Mouse (Mus musculus) heart, embryonic 10.5 days (tissue): ENCODE data around the gene 2810459M11Rik. TPM values are rescaled to one million over a fixed set of nuclear protein-coding genes. Genes with fewer than 3 reads are reported as not detected.
"Not testable (repeated sequence)": the region's sequence is repeated elsewhere in the genome, so short reads cannot be mapped to it uniquely, and the experiment has no call there.

ENCODE experiments used
- DNase-seq: peaks from one replicate; pipeline ENCODE4 v3.0.0-alpha.2; 2017; ENCODE audit warnings: low spot score
- H3K27ac ChIP-seq: fragments of 300-500 bp; sonication (generic); 2 replicates; pipeline ENCODE4 v1.5.1; 2016; ENCODE audit warnings: mild to moderate bottlenecking
- H3K27me3 ChIP-seq: fragments of 300-500 bp; sonication (generic); 2 replicates; pipeline ENCODE4 v1.6.1; 2016; ENCODE audit warnings: mild to moderate bottlenecking; ENCODE audit not compliant: poor library complexity, insufficient read depth, severe bottlenecking
- H3K36me3 ChIP-seq: fragments of 300-500 bp; sonication (generic); 2 replicates; pipeline ENCODE4 v1.6.1; 2016; ENCODE audit warnings: mild to moderate bottlenecking, moderate library complexity
- H3K4me1 ChIP-seq: fragments of 300-500 bp; sonication (generic); 2 replicates; pipeline ENCODE4 v1.6.1; 2016; ENCODE audit warnings: mild to moderate bottlenecking
- H3K4me3 ChIP-seq: fragments of 300-500 bp; sonication (generic); 2 replicates; pipeline ENCODE4 v1.5.1; 2016; ENCODE audit warnings: mild to moderate bottlenecking, moderate library complexity
- H3K9me3 ChIP-seq: fragments of 300-500 bp; sonication (generic); 2 replicates; pipeline ENCODE4 v1.6.1; 2016; ENCODE audit warnings: mild to moderate bottlenecking, moderate library complexity
- WGBS: fragments of 180-500 bp; shearing (Covaris S2); methylation state at CpG from one replicate; pipeline ENCODE4 v1.1.7; 2016; 5-methylcytosine and 5-hydroxymethylcytosine counted together
- polyA plus RNA-seq: library from polyadenylated mRNA; unstranded; fragments of >200 nt; fragmentation: Nextera tagmentation; extraction: Ambion mirVana; gene quantifications from 2 replicates; pipeline ENCODE4 v1.2.1, GENCODE M21; 2016

The 2810459M11Rik gene
- 1.1 and 4.7 TPM in 2 replicates for polyA plus RNA-seq

GRCm38 (mm10) chr1:86045848-86046805 is at the start of gene 2810459M11Rik:
Gene 2810459M11Rik, plus strand, starts transcription at chr1:86045863.
- Histone ChIP-seq H3K4me3 (peak within 1 kb of the TSS; percentile 76), H3K4me1 (peaks cover 26% of the 10 kb centered on the region), H3K27ac (peak within 1 kb of the TSS; percentile 83), H3K9me3 (no peaks in the 10 kb centered on the region), H3K27me3 (peaks cover 63% of the 10 kb centered on the region), H3K36me3 (no peaks in the 10 kb centered on the region)
- DNase-seq: no peak
- WGBS: under 1% methylated on average over 110 of the region's 110 CpGs

GRCm38 (mm10) chr1:85997221-85997620 is 48.4 kb upstream of the 2810459M11Rik start:
- Histone ChIP-seq H3K4me1 (no peaks in the 10 kb centered on the region; the same call in 1 of the 2 replicates), H3K4me3 (no peak overlapping the region), H3K27me3 (no peaks in the 10 kb centered on the region), H3K27ac (no peak overlapping the region), H3K9me3 (no peaks in the 10 kb centered on the region), H3K36me3 (no peaks in the 10 kb centered on the region)
- 100% methylated on average over 1 of the region's 1 CpGs for WGBS
- no peak for DNase-seq

DNA sequence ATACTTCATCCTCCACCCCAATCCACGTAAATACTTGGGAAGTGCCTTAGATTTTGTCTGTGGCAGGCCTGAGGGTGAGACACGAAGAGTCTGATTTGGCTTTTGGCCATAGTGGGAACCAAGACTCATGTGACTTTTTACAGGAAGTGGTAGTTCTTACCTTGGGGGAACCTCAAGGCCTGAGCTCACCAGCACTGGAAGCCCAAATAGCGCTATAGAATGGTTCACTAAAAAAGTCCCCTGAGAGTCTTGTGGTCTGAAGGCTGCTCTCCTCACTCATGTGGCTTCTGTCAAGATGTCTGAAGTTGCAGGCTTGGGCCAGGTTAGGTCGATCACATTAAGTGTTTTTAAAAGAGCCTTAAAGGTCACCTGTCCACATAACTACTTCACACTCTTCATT is 47.7 kb upstream of the 2810459M11Rik start:
- no peaks in the 10 kb centered on the region for H3K27me3 ChIP-seq
- H3K4me1 ChIP-seq: no peaks in the 10 kb centered on the region; the same call in 1 of the 2 replicates
- H3K9me3 ChIP-seq: no peaks in the 10 kb centered on the region
- H3K27ac ChIP-seq: no peak overlapping the region
- H3K36me3 ChIP-seq: no peaks in the 10 kb centered on the region
- 84% methylated on average over 4 of the region's 4 CpGs for WGBS
- no peak for DNase-seq
- H3K4me3 ChIP-seq: no peak overlapping the region

GRCm38 (mm10) chr1:85999853-86000570 is 45.7 kb upstream of the 2810459M11Rik start:
- H3K36me3 ChIP-seq: no peaks in the 10 kb centered on the region
- no peaks in the 10 kb centered on the region for H3K9me3 ChIP-seq
- no peaks in the 10 kb centered on the region for H3K27me3 ChIP-seq
- no peaks in the 10 kb centered on the region; the same call in 1 of the 2 replicates for H3K4me1 ChIP-seq
- no peak for DNase-seq
- H3K27ac ChIP-seq: no peak overlapping the region
- no peak overlapping the region for H3K4me3 ChIP-seq
- 76% methylated on average over 18 of the region's 18 CpGs for WGBS

DNA sequence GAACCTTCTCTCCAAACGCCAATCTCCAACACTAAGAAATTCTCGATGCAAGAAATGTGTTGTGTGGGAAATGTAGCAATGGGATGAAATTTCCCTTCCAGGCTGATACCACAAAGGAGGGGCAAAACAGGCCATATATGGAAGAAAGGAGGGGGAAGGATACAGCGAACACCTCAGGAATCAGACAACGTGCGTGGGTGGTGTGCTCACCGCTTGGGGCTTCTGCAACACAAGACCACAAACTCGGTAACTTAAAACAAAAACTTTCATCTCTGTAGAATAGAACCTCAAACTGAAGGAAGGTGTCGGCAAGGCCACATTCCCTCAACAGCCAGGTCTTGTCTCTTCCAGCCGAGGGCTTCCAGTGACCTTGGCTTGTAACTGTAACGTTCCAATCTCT is 40.1 kb upstream of the 2810459M11Rik start:
- Histone ChIP-seq H3K36me3 (no peaks in the 10 kb centered on the region), H3K4me1 (no peaks in the 10 kb centered on the region), H3K4me3 (no peak overlapping the region), H3K27ac (no peak overlapping the region), H3K9me3 (no peaks in the 10 kb centered on the region), H3K27me3 (0 out of 2 replicates have a peak, but pooled peaks cover 5% of the 10 kb centered on the region)
- WGBS: 81% methylated on average over 10 of the region's 10 CpGs
- DNase-seq: no peak

- H3K9me3 ChIP-seq: no peaks in the 10 kb centered on the region
- H3K4me1 ChIP-seq: no peaks in the 10 kb centered on the region
These were observed 39.6 kb upstream of the 2810459M11Rik start for GRCm38 (mm10) chr1:86006040-86006439.

GRCm38 (mm10) chr1:86007778-86008177 is 37.9 kb upstream of the 2810459M11Rik start:
- H3K4me3 ChIP-seq: no peak overlapping the region
- WGBS: 3% methylated on average over 7 of the region's 7 CpGs

More at GRCm38 (mm10) chr1:86006040-86006439, 39.6 kb upstream of the 2810459M11Rik start:
- Histone ChIP-seq H3K27me3 (0 out of 2 replicates have a peak, but pooled peaks cover 5% of the 10 kb centered on the region), H3K36me3 (no peaks in the 10 kb centered on the region), H3K4me3 (no peak overlapping the region), H3K27ac (no peak overlapping the region)
- DNase-seq: no peak
- WGBS: 83% methylated on average over 6 of the region's 6 CpGs

DNA sequence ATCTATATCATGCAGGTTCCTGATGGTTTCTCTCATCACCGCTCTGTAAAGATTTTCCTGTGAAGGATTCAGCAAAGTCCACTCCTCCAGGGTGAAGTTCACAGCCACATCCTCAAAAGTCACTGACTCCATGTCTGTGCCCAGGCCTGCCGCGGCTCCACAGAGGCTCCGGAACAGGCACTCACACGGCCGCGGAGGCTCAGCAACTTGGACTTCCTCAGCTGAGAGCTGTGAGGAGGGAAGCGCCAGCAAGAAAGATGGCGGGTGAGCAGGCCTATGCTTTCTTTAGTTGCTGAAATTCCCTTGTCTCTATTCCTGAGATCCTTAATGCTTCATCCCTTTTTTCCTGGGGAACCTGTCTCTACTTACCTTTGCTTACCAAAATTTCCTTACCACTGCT is 29.9 kb upstream of the 2810459M11Rik start:
- not testable (repeated sequence) for H3K4me3 ChIP-seq, H3K4me1 ChIP-seq, H3K9me3 ChIP-seq, DNase-seq, H3K36me3 ChIP-seq, H3K27ac ChIP-seq
- whole genome bisulfite sequencing: 92% methylated on average over 9 of the region's 9 CpGs
- H3K27me3 ChIP-seq: peaks cover 46% of the 10 kb centered on the region

More at GRCm38 (mm10) chr1:86007778-86008177, 37.9 kb upstream of the 2810459M11Rik start:
- Histone ChIP-seq H3K27ac (no peak overlapping the region), H3K27me3 (0 out of 2 replicates have a peak, but pooled peaks cover 5% of the 10 kb centered on the region), H3K36me3 (no peaks in the 10 kb centered on the region), H3K4me1 (no peaks in the 10 kb centered on the region), H3K9me3 (no peaks in the 10 kb centered on the region; the same call in 1 of the 2 replicates)
- peak; percentile 82 for DNase-seq

DNA sequence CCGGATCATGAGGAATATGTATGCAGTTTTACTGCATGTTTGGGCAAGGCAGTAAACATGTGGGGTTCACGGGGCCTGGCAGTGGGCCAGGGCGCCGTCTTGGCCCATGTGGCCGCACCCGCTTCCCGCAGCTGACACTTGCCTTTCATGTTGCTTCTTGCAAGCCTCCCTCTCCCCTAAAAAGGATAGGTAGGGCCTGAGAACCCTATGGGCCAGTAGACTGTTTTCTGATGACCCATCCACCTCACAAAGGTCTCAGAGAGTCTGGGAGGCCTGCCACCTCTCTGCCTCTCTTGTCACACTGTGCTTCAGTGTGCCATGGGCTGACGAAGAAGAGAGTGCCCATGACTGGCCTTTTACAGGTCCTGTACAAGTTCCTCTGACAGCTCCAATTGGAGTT is 29.1 kb upstream of the 2810459M11Rik start, which contains the start of gene Spata3:
Gene Spata3 (plus strand): TSS at position 301 of the 400 bp plus-strand sequence.
- H3K27me3 ChIP-seq: peaks cover 47% of the 10 kb centered on the region
- H3K4me1 ChIP-seq: peaks cover 10% of the 10 kb centered on the region
- DNase-seq: no peak
- no peaks in the 10 kb centered on the region for H3K9me3 ChIP-seq
- WGBS: 92% methylated on average over 8 of the region's 8 CpGs
- H3K4me3 ChIP-seq: no peak within 1 kb of the TSS
- no peak within 1 kb of the TSS for H3K27ac ChIP-seq
- H3K36me3 ChIP-seq: no peaks in the 10 kb centered on the region

DNA sequence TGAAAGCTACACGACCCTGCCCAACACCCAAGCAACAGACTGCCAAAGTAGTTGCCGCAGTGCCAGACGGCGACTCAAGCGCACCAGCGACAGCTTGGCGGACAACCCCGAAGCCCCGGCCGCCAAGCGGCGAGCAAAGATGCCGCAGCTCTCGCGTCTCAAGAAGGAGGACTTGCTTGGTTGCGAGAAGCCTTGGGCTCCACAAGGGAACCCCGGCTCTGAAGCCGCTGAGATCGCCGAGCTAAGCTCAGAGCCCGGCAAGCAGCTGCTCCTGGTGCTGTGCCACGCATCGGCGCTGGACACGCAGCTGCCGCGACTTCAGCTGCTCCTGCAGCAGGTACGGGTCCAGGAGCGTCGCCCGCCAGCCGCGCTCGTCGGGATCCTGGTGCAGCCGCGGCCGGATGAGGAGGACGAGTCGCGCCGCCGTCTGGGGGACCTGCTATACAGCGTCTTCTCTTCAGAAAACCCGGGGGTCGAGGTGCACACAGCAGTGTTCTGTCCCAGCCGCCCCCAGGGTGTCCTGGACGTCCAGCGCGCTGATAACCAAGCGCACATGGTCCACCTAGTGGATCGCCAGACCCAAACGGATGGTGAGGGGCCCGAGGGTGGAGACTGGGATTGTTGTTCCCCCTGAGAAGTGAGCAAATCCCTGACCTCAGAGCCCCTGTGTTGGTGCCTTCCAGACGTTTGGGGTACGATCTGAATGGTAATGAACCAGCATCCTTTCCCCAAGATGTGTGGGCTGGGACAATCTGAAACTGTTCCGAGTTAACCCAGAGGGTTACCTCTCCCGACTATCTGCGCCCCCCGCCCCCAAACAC is 27.2 kb upstream of the 2810459M11Rik start:
- peak; percentile 80 for DNase-seq
- peaks cover 56% of the 10 kb centered on the region for H3K27me3 ChIP-seq
- no peaks in the 10 kb centered on the region for H3K9me3 ChIP-seq
- peak overlapping the region; percentile 71 for H3K4me3 ChIP-seq
- 3% methylated on average over 60 of the region's 60 CpGs for WGBS
- peak overlapping the region; percentile 52; the same call in 1 of the 2 replicates for H3K27ac ChIP-seq
- peaks cover 10% of the 10 kb centered on the region for H3K4me1 ChIP-seq
- no peaks in the 10 kb centered on the region for H3K36me3 ChIP-seq

DNA sequence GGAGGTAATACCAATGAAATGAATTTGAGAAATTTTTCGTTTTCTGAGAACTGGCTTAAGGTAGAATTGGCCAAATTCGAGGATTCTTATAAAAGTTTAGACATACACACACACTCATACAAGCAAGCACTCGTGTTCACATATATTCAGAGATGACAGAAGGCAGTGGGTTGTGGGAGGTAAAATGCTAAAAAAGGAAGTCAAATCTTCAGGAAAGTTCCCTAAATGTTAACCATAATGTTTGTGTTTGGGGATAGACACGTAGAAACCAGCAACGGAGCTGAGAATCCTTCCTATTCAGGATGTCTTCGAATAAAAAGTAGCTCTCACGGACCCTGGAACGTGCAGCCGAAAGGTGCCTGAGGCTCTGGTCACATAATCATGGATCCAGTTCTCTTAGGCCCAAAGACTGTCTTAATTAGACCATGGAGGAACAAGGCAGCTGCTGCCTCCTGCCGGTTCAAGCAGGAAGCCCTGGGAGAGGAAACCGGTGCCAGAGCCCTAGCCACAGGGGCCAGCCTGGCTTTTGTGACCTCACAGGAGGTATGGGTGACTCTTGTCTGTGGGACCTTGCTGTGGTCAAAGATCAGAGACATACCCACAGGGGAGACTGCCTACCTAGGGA is 24.2 kb upstream of the 2810459M11Rik start:
- WGBS: 61% methylated on average over 11 of the region's 11 CpGs
- no peak overlapping the region for H3K27ac ChIP-seq
- H3K4me3 ChIP-seq: no peak overlapping the region
- H3K4me1 ChIP-seq: peaks cover 10% of the 10 kb centered on the region
- H3K9me3 ChIP-seq: no peaks in the 10 kb centered on the region
- H3K27me3 ChIP-seq: peaks cover 51% of the 10 kb centered on the region
- no peak for DNase-seq
- no peaks in the 10 kb centered on the region for H3K36me3 ChIP-seq
